Mouse (Mus musculus) liver, embryonic 14.5 days (tissue): ENCODE measurements around the gene Ankle1.

ENCODE experiments used
- CTCF ChIP-seq: IDR thresholded peaks from 2 replicates; pipeline ENCODE4 v1.5.1; 2016; ENCODE audit warnings: antibody characterized with exemption, low read depth, control low read depth
- EP300 ChIP-seq: IDR thresholded peaks from 2 replicates; pipeline ENCODE4 v1.6.1; 2016; ENCODE audit warnings: antibody characterized with exemption, low read depth

- TF ChIP-seq CTCF: no peak
- no peak for TF ChIP-seq EP300
Measured at GRCm38 (mm10) chr8:71388267-71388666, 17.5 kb upstream of the Ankle1 start.
